Mouse (Mus musculus): ENCODE measurements around the gene Ppfia4. TPM values are rescaled to one million over a fixed set of nuclear protein-coding genes. Genes with fewer than 3 reads are reported as not detected.
A peak's percentile ranks its signal among the peaks of the same experiment; 100 is the strongest.

Ppfia4 gene
- polyA plus RNA-seq, 1 experiment from 2014 or later = 2.4 TPM

- H3K9me3 ChIP-seq (ENCODE audit: low read depth, low read length) = no peaks in the 10 kb centered on the region
Measured at GRCm38 (mm10) chr1:134361857-134362212, 29.1 kb upstream of the Ppfia4 start, which contains the start of gene Tmem183a. TSS of gene Tmem183a (minus strand) at chr1:134361979.

DNA sequence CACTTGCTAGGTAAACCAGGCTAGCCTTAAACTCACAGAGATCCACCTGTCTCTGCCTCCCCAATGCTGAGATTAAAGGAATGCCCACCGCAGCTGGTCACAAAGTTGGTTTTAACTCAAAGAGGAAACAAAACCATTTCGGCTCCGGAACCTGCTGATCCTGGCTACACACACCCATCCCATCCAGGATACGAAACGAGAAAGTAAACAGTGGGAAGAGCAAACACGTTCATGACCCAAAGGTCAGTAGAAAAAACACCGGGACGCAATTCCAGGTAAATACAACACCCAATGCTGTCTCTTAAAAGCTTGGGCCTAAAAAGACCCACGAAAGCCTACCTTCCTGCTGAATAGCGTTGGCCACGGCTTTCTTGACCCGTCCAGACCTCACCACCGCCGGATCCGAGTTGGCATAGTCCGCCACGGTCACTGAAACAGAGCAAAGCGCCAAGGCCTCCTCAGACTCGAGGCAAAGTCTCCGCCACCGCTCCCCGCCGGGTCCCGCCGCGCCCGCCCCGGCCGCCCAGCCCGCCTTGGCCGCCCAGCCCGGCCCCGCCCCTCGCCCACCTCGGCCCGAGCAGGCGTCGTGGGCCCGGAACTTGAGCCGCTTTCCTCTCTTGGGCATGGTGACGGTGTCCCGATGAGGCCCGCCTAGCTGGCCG lies 28.6 kb upstream of the Ppfia4 start:
- Histone ChIP-seq H3K9ac (peak overlapping the region; percentile 89), H3K27ac (ENCODE audit: low read depth) (peak overlapping the region; percentile 83), H3K9me3 (ENCODE audit: low read depth, low read length) (no peaks in the 10 kb centered on the region), H3K4me3 (ENCODE audit: low read depth, low read length) (peak overlapping the region; percentile 94), H3K27me3 (ENCODE audit: insufficient read depth, low read length) (no peaks in the 10 kb centered on the region), H3K4me1 (ENCODE audit: insufficient read depth) (peaks cover 6% of the 10 kb centered on the region; the same call in 1 of the 2 replicates), H3K4me2 (peak overlapping the region; percentile 81), H3K36me3 (ENCODE audit: insufficient read depth) (peaks cover 38% of the 10 kb centered on the region)
- WGBS = 3% methylated on average over 44 of the region's 44 CpGs
- no peak for DNase-seq
- ATAC-seq (ENCODE audit: insufficient read depth) = peak; percentile 83
- no peak for TF ChIP-seq CTCF (IDR thresholded peaks at IDR 0.05; ENCODE audit: low read depth)

More at GRCm38 (mm10) chr1:134361857-134362212, 29.1 kb upstream of the Ppfia4 start, which contains the start of gene Tmem183a:
- Histone ChIP-seq H3K4me2 (peak within 1 kb of the TSS; percentile 81), H3K4me1 (ENCODE audit: insufficient read depth) (peaks cover 6% of the 10 kb centered on the region; the same call in 1 of the 2 replicates), H3K36me3 (ENCODE audit: insufficient read depth) (peaks cover 33% of the 10 kb centered on the region), H3K27me3 (ENCODE audit: insufficient read depth, low read length) (no peaks in the 10 kb centered on the region), H3K27ac (ENCODE audit: low read depth) (peak within 1 kb of the TSS; percentile 83), H3K4me3 (ENCODE audit: low read depth, low read length) (peak within 1 kb of the TSS; percentile 94), H3K9ac (peak within 1 kb of the TSS; percentile 89)
- TF ChIP-seq CTCF (IDR thresholded peaks at IDR 0.05; ENCODE audit: low read depth) = no peak
- ATAC-seq (ENCODE audit: insufficient read depth) (peak; percentile 99), DNase-seq (peak; percentile 99)
- WGBS = under 1% methylated on average over 38 of the region's 38 CpGs

- DNase-seq = no peak
- Histone ChIP-seq H3K4me2 (peak overlapping the region; percentile 81), H3K27me3 (ENCODE audit: insufficient read depth, low read length) (no peaks in the 10 kb centered on the region), H3K36me3 (ENCODE audit: insufficient read depth) (peaks cover 45% of the 10 kb centered on the region), H3K9me3 (ENCODE audit: low read depth, low read length) (no peaks in the 10 kb centered on the region), H3K4me3 (ENCODE audit: low read depth, low read length) (peak overlapping the region; percentile 94), H3K9ac (peak overlapping the region; percentile 89), H3K27ac (ENCODE audit: low read depth) (no peak overlapping the region), H3K4me1 (ENCODE audit: insufficient read depth) (peaks cover 6% of the 10 kb centered on the region; the same call in 1 of the 2 replicates)
- ATAC-seq (ENCODE audit: insufficient read depth) = no peak
- no peak for TF ChIP-seq CTCF (IDR thresholded peaks at IDR 0.05; ENCODE audit: low read depth)
- 67% methylated on average over 7 of the region's 7 CpGs for WGBS
Measured at GRCm38 (mm10) chr1:134360656-134361055, 27.9 kb upstream of the Ppfia4 start.

DNA sequence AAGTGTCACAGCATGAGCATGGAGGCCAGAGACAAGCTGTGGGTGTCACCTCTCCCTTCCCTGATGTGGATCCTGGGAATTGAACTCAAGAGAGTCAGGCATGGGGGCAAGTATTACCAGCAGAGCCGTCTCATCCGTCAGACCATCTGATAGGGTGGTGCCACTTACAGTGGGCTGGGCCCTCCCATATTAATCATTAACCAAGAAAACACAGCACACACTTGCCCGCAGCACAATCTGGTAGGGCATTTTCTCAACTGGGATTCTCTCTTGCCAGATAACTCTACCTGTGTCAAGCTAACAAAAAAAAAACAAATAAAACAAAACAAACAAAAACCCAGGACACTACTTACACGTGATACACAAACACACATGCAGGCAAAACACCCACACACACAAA lies 24.7 kb upstream of the Ppfia4 start:
- no peak for TF ChIP-seq CTCF (IDR thresholded peaks at IDR 0.05; ENCODE audit: low read depth)
- H3K4me3 ChIP-seq (ENCODE audit: low read depth, low read length) = no peak overlapping the region

DNA sequence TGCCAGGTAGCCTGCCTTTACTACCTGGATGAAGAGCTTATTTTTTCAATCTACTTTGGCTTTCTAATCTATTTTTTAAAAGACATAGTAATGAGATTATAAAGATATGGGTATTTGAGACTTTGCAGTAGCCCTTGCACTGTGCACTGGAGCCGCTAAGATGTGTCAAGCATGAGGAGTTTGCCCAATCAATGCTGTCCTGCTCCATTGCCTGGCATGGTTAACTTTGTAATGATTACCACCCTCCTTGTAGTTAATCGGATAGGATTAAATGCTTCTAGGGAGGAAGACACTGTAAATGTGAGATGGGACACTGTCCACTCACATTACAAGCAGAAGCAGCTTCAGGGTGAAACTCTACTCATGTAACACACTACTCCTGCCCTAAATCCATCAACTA lies 20.6 kb upstream of the Ppfia4 start:
- H3K36me3 ChIP-seq (ENCODE audit: insufficient read depth) = peaks cover 94% of the 10 kb centered on the region
- WGBS = 92% methylated on average over 2 of the region's 2 CpGs
- no peak for DNase-seq

More for the DNA sequence above, 24.7 kb upstream of the Ppfia4 start:
- 62% methylated on average over 4 of the region's 4 CpGs for WGBS
- DNase-seq (no peak), ATAC-seq (ENCODE audit: insufficient read depth) (no peak)
- H3K9me3 ChIP-seq (ENCODE audit: low read depth, low read length) = no peaks in the 10 kb centered on the region
- no peak overlapping the region for H3K27ac ChIP-seq (ENCODE audit: low read depth)
- H3K4me2 ChIP-seq = no peak overlapping the region
- H3K27me3 ChIP-seq (ENCODE audit: insufficient read depth, low read length) = no peaks in the 10 kb centered on the region
- peaks cover 77% of the 10 kb centered on the region for H3K36me3 ChIP-seq (ENCODE audit: insufficient read depth)
- H3K4me1 ChIP-seq (ENCODE audit: insufficient read depth) = peaks cover 6% of the 10 kb centered on the region; the same call in 1 of the 2 replicates
- no peak overlapping the region for H3K9ac ChIP-seq

DNA sequence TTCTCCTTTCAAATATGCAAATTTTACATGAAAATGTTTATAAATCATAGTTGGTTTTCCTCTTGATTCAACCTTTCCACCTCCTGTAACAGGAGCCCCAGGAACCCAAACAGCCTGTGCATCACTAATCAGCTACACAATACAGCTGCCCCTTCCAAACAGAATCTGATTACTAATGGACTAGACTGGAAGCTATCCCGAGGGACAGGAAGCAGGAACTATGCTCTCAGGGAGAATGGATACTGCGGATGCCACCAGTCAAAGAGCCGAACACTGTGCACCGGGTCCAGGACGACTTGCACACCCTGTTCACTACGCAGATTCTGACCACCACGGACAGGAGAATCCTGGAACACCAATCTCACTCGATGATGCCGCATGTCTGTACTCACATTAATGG lies 15.1 kb upstream of the Ppfia4 start:
- Histone ChIP-seq H3K4me3 (ENCODE audit: low read depth, low read length) (no peak overlapping the region), H3K4me1 (ENCODE audit: insufficient read depth) (peaks cover 6% of the 10 kb centered on the region; the same call in 1 of the 2 replicates), H3K27me3 (ENCODE audit: insufficient read depth, low read length) (no peaks in the 10 kb centered on the region), H3K4me2 (no peak overlapping the region), H3K36me3 (ENCODE audit: insufficient read depth) (peaks cover 66% of the 10 kb centered on the region), H3K27ac (ENCODE audit: low read depth) (no peak overlapping the region), H3K9me3 (ENCODE audit: low read depth, low read length) (no peaks in the 10 kb centered on the region), H3K9ac (no peak overlapping the region)
- 85% methylated on average over 9 of the region's 9 CpGs for WGBS
- TF ChIP-seq CTCF (IDR thresholded peaks at IDR 0.05; ENCODE audit: low read depth) = no peak
- no peak for ATAC-seq (ENCODE audit: insufficient read depth)
- DNase-seq = no peak

More for the DNA sequence above, 20.6 kb upstream of the Ppfia4 start:
- Histone ChIP-seq H3K9ac (no peak overlapping the region), H3K4me1 (ENCODE audit: insufficient read depth) (no peaks in the 10 kb centered on the region), H3K27me3 (ENCODE audit: insufficient read depth, low read length) (no peaks in the 10 kb centered on the region), H3K27ac (ENCODE audit: low read depth) (no peak overlapping the region), H3K4me2 (no peak overlapping the region), H3K4me3 (ENCODE audit: low read depth, low read length) (no peak overlapping the region), H3K9me3 (ENCODE audit: low read depth, low read length) (no peaks in the 10 kb centered on the region)
- TF ChIP-seq CTCF (IDR thresholded peaks at IDR 0.05; ENCODE audit: low read depth) = no peak
- no peak for ATAC-seq (ENCODE audit: insufficient read depth)

DNA sequence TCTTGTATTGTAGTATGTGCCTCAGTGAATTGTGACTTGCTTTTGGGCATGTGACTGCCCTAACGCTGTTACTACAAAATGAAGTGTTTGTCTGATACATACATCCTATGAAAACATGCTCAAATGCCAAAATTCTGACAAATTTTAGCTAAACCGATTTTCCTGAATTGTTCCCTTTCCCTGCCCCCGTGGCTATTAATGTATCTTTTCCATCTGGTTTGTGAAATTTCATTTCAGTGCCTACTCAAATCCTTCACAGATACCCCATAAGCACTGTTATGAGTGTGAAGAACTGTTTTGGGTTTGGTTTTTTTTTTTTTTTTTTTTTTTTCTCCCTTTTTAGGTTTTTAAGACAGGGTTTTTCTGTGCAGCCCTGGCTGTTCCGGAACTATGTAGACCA lies 12.3 kb upstream of the Ppfia4 start:
- 69% methylated on average over 4 of the region's 4 CpGs for WGBS
- no peak overlapping the region for H3K9ac ChIP-seq
- H3K9me3 ChIP-seq (ENCODE audit: low read depth, low read length) = no peaks in the 10 kb centered on the region
- ATAC-seq (ENCODE audit: insufficient read depth) (no peak), DNase-seq (no peak)
- no peaks in the 10 kb centered on the region for H3K27me3 ChIP-seq (ENCODE audit: insufficient read depth, low read length)
- H3K4me2 ChIP-seq = peak overlapping the region; percentile 94
- H3K4me1 ChIP-seq (ENCODE audit: insufficient read depth) = peaks cover 6% of the 10 kb centered on the region; the same call in 1 of the 2 replicates
- peaks cover 39% of the 10 kb centered on the region for H3K36me3 ChIP-seq (ENCODE audit: insufficient read depth)
- peak overlapping the region; percentile 53 for H3K4me3 ChIP-seq (ENCODE audit: low read depth, low read length)
- H3K27ac ChIP-seq (ENCODE audit: low read depth) = no peak overlapping the region
- no peak for TF ChIP-seq CTCF (IDR thresholded peaks at IDR 0.05; ENCODE audit: low read depth)

All from lung, embryonic 14.5 days (tissue).